Mouse (Mus musculus) frontal cortex, postnatal 25 days (tissue): ENCODE measurements around the gene Crls1.

Source experiments
- DNase-seq, 2 experiments: peaks; one replicate each; pipeline ENCODE4 v3.0.0; 2022; ENCODE audit warnings: low spot score in 2 of 2

Gene Crls1

GRCm38 (mm10) chr2:132846407-132847358 lies at the start of gene Crls1:
TSS of gene Crls1 (plus strand) at chr2:132846666.
- DNase-seq: peak; percentile 98

GRCm38 (mm10) chr2:132802976-132803375 lies 43.5 kb upstream of the Crls1 start:
- DNase-seq: no peak

GRCm38 (mm10) chr2:132815608-132816314 lies 30.7 kb upstream of the Crls1 start, which contains the start of the genes Trmt6 and Mcm8:
TSS of gene Trmt6 (minus strand) at chr2:132816055.
TSS of gene Mcm8 (plus strand) at chr2:132816141.
- DNase-seq: peak; percentile 64 to 73

- no peak for DNase-seq
These were observed 5.4 kb upstream of the Crls1 start for GRCm38 (mm10) chr2:132841071-132841470.

GRCm38 (mm10) chr2:132847581-132847980 lies 1.1 kb downstream of the Crls1 start:
- no peak for DNase-seq

- DNase-seq: no peak
These were observed 1.9 kb downstream of the Crls1 start for GRCm38 (mm10) chr2:132848361-132848760.

- no peak for DNase-seq
These were observed 2.7 kb downstream of the Crls1 start for GRCm38 (mm10) chr2:132849141-132849540.

GRCm38 (mm10) chr2:132853051-132853450 lies 6.6 kb downstream of the Crls1 start:
- no peak for DNase-seq

- DNase-seq: no peak
These were observed 9.9 kb downstream of the Crls1 start for GRCm38 (mm10) chr2:132856333-132856732.

GRCm38 (mm10) chr2:132860435-132860834 lies 14.0 kb downstream of the Crls1 start:
- DNase-seq: no peak

- no peak for DNase-seq
These were observed 15.0 kb downstream of the Crls1 start for GRCm38 (mm10) chr2:132861456-132861855.

- DNase-seq: no peak
These were observed 16.9 kb downstream of the Crls1 start for GRCm38 (mm10) chr2:132863325-132863724.

- no peak for DNase-seq
These were observed 21.1 kb downstream of the Crls1 start for GRCm38 (mm10) chr2:132867521-132867920.

GRCm38 (mm10) chr2:132869682-132870081 lies 23.2 kb downstream of the Crls1 start:
- DNase-seq: no peak

- no peak for DNase-seq
These were observed 23.8 kb downstream of the Crls1 start for GRCm38 (mm10) chr2:132870286-132870685.

- no peak for DNase-seq
These were observed 25.2 kb downstream of the Crls1 start for GRCm38 (mm10) chr2:132871663-132872062.

GRCm38 (mm10) chr2:132873657-132874326 lies 27.3 kb downstream of the Crls1 start:
- DNase-seq: no peak

GRCm38 (mm10) chr2:132876991-132877390 lies 30.5 kb downstream of the Crls1 start:
- no peak for DNase-seq

GRCm38 (mm10) chr2:132879261-132880044 lies 33.0 kb downstream of the Crls1 start:
- DNase-seq: no peak

GRCm38 (mm10) chr2:132880844-132881645 lies 34.6 kb downstream of the Crls1 start, which contains the start of gene Lrrn4:
TSS of gene Lrrn4 (minus strand) at chr2:132880891.
- no peak for DNase-seq
